Mouse (Mus musculus) lung, adult 18-20 months (tissue): Measurements from ENCODE around the gene Mex3a.
A peak's percentile ranks its signal among the peaks of the same experiment; 100 is the strongest.

Experiments used
- DNase-seq, 2 experiments: peaks; one replicate each; pipeline ENCODE4 v3.0.0; 2022; ENCODE audit warnings: mixed read lengths in 2 of 2

Gene Mex3a

DNA sequence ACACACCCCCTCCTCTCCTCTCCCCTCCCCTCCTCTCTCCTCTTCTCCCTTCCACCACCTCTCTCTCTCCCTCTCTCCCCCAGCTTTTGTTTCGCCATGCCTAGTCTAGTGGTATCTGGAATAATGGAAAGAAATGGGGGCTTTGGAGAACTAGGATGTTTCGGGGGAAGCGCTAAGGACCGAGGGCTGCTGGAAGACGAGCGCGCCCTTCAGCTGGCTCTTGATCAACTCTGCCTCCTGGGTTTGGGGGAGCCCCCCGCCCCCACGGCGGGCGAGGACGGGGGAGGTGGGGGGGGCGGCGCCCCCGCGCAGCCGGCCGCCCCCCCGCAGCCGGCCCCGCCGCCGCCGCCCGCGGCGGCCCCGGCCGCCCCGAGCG is at the start of gene Mex3a:
TSS of gene Mex3a (plus strand) at position 97 of the 376 bp plus-strand sequence.
- DNase-seq = no peak

DNA sequence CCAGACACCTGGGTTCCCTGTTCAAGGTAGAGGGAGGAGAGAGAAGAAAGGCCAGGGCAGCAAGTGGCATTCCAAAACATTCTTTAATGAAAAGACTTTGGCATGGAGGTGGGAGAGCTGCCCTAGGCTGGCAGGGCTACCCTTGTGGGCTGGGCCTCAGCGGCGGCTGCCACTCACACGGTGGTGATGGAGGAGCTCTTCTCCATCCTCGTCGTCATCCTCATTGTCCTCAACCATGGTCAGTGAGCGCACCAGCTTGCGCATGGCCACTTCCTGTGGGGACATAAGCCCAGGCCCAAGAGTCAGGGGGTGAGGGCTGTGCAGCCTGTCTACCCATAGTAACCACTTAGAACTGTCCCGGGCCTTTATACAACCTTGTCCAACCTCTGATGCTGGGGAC is 49.1 kb upstream of the Mex3a start:
- no peak for DNase-seq

DNA sequence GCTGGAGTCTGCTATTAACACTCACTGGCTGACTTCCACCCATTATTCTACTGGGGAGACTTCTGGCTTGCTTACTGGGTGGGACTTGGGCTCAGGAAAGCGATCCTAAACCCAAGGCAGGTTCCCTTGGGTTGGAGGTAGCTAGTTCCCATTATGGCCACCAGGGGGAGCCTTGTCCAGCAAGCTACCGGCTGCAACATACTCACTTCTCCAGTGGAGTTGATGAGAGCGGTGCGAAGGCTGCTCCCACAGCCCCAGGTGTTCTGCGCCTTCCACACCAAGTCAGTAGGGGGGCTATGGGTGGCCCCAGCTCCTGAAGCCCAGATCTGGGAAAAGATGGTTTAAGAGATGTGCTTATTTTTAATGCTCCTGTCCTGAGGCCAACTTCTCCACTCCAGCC is 48.6 kb upstream of the Mex3a start:
- peak; percentile 64 to 71 for DNase-seq

DNA sequence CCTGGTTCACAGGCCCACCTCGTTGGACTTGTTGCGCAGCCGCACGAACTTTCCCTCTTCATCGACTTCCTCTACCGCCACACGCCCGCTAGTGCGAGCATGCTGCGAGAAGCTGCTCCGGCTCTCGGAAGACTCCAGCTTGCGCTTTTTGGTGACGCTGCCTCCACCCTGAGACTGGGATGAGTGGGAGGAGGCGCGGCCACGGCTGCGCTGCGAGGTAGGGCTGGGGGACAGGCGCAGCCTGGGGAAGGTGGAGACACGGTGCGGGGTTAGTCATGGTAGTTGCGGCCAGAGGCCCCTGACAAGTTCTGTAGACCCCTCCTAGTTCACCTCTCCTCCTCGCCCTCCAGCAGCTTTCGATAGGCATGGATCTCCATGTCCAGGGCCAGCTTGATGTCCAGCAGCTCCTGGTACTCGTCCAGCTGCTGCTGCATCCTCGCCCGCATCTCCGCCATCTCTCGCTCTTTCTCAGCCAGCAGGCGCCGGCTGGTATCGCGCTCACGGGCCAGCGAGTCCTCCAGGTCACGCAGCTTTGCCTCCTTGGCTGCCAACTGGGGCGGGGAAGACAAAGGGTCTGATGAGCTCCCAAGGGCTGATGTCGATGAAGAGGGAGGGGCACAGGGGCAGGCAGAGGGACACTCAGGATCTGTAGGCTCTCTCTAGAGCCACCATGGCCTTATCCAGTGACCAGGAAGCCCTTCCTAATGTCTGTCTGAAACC is 47.4 kb upstream of the Mex3a start:
- no peak for DNase-seq

DNA sequence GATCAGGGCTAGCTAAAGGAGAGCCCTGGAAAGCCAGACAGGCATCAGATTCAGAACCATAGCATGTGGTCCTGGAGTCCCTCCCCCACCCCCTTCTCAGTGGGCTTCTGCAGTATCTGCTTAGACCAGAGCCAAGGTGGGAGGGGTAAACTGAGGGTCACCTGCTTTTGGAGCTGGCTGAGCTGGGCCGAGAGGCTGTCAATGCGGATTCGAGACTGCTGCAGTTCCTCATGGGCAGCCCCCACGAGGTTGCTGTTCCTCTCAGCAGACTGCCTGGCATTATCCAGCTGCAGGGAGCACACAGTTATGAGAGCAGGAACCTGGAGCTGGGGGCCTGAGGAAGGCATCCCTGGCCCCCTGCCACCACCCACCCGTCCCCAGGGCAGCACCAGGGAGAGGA is 46.2 kb upstream of the Mex3a start:
- DNase-seq = no peak

DNA sequence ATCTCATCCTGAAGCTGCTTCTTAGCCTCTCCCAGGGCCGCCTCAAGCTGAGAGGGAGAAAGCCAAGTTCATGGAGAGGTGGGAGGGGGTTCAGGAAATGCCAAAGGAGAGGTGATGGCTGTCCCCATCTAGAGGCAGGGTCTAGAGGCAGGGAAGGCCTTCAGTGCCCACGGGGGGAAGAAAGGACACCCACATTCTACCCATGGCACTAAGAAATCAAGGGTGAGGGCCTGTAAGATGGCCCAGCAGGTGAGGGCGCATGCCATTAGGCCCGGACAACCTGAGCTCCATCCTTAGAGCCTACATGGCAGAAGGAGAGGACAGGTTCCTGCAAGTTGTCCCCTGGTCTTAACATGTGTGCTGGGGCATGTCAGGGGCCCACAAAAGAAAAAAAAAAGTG is 45.3 kb upstream of the Mex3a start:
- no peak for DNase-seq

DNA sequence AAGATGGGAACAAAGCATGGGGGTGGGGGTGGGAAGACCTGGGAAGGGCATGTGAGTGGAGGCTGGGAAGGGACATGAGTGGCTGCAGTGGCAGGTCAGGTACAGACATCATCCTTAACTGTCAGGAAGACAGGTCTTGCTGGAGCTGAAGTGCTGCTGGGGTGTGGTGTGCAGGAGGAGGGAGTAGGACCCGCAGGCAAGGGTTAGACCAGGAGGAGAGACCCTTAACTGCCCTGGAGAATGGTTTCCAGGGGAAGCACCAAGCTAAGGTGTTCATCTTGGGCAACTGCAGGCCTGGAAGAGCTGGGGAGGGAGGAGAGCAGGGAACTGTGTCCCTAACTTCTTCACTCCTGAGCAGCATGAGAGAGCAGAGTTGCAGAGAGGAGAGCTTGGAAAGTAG is 44.8 kb upstream of the Mex3a start:
- DNase-seq = no peak

DNA sequence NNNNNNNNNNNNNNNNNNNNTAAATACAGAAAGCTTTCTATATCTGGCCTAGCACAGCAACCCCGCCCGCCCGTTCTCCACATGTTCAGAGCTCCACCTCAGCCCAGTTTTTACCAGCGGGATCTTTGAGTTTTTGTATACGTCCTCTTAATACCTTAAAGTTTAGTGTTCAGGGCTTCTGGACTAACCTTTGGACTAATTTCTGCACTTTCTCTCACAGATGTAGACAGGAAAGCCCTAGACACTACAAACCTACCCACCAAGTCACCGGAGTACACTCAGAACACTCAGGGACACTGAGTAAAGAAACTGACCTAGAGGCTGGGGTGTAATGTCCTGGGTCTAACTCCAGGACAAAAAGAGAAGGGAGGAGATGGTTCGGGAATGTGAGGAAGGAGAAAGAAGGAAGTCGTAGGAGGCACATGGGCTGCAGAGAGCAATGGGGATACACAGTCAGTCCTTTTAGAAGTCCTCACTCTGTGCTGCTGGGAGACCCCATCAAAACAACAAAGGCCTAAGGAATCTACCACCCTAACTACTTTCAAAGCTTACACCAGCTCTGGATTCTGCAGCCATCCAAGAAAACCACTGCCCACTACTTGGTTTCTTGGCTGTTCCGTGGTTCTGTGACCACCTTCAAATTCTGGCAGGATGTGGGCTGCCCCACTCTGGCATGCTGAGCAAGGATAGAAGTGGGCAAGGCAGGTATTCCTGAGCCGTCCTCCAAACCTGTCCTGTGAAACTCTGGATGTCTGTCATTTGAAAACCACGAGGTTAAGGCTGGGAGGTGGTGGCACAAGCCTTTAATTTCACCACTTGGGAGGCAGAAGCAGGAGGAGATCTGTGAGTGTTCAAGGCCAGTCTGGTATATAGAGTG is 38.3 kb upstream of the Mex3a start:
- no peak for DNase-seq

DNA sequence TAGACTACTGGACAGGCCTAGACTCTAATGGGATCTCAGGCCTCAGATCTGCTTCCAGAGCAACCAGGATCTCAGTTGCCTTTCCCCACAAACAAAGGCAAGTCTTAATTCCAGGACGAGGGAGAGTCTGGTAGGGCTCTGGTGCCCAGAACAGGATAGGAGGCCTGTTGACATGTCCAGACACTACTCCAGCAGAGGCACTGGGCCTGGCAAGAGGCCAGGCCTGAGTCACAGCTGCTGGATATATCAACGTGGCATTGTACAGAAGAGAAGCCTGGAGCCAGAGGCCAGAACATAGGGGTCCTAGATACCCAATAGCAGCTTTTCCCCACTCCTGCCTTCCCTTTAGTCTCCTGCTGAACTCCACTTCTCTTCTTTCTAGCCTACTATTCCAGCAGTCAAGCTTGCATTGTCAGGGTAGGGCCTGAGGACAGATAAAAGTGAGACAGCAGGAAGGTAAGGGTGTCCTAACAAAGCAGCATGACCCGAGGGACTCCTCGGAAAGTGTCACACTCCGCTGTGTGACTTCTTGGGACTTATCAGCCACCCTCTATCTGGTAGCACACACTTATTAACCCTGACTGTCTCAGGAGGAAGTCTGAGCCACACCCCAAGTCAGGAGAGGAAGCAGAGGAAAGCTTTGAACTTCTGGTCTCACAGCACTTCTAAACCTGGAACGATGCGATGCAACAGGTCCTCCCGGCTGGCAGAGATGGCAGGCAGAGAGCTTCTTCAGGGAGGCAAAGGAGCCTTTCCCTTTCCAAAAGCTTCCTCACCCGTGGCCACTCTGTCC is 37.2 kb upstream of the Mex3a start:
- peak; percentile 69 to 74 for DNase-seq

DNA sequence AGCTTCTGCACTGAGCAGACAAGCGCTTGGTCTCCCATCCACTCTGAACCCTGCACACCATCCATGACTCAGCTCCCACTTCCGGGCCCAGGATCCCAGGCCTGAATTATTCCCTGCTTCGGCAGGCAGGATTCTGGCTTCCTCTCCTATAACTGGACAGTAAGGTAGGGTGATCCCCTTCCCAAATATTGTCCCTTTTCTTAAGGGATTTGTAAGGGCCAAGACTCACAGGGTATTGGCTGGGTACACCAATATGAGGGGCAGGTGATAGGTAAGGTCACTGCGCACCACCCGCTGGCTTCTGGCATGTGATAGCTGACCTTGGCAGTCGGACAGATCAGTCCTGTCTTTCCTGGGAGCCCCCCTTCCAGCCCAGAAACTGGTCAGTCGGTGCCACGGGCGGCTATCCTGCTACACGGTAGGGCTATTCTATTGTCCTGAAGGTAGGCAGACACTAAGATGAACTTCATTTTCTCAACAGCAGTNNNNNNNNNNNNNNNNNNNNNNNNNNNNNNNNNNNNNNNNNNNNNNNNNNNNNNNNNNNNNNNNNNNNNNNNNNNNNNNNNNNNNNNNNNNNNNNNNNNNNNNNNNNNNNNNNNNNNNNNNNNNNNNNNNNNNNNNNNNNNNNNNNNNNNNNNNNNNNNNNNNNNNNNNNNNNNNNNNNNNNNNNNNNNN is 36.3 kb upstream of the Mex3a start:
- no peak for DNase-seq

DNA sequence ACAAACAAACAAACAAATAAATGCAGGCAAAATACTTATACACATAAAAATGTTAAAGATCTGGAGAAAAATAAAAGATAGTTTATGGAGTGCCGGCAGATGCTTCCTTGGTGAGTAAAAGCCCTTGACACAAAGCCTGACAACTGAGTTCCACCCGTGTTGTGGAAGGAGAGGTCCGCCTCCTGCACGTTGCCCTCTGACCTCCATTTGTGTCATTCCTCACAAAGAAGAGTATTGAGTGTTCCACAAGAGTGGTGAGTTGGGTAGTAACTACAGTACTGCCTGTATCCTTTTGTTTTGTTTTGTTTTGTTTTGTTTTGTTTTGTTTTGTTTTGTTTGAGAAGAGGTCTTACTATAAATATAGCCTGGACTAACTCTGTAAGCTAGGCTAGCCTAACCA is 32.6 kb upstream of the Mex3a start:
- no peak for DNase-seq

DNA sequence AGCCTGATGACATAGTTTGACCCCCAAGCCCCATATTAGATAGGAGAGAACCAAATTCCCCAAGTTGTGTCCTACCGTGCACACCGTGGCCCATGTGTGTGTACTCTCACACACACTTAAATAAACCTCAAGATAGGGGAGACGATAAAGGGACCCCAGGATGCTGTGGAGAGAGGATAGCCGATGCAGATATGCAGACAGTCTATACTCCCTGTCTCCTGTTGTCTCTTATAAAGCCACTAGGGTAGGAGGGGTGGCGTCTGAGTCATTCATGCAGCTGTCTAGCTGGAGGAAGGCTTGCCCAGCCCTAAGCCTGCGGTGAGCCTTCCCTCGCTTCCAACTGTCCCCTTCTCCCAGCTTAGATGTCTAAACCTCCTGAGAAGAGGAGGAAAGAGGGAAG is 32.1 kb upstream of the Mex3a start:
- DNase-seq = no peak

DNA sequence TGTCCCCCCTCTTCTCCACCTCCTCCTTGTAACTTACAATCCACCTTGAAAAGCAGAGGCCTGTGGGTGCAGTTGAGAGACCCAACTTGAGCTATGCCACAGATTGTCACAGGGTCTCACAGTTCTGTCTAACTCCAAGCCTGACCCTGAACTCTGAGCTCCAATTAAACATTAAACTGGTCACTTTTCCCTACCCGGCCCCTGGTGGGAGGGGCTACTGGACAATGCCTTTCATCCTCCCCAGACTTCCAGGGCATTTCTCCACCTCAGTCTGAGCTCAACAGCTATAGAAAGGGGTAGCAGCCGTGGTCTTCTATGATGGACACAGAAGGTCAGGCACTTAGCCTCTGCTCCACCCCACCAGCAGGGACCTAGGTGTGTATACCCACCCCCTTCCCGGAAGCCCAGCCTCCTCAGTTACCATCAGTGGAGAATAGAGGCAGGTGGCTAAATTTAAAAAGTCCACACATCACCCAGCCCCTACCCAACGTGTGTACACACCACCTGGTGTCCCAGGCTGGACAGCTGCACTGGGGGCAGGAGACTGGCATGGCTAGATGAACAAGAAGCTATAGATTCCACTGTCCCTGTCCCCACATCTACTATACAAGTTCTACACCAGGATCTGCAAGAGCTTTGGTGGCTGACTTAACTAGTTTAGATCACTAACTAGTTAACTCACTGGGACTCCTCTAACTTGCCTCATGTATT is 31.4 kb upstream of the Mex3a start:
- DNase-seq = no peak

DNA sequence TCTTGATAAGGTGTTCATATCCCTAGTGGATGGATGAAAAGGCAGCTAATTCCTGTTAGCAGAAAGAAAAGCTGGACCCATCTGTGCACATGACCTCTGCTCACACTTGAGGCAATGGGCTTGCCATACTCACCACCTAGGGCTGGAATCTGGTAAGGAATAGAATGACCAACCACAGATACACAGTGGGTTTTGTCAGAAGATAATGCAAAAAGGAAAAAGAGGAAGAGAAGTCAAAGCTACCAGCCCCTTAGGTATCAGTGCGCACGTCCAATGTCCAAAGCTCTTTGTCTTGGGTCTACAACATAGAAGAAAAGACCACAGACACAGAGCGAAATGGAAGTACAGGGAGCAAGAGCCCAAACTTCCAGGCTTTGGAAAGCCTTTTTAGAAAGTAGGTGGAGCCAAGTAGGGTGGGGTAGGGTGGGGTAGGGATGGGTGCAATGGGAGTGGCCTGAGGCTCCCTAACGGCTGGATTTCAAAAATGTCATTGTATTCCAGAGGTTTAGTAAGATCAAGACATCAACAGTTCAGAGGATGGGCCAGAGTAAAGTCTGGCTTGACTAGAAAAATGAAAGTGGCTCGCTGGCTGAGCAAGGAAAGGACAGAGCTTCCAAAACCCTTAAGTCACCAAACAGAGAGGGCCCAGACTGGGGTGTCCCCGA is 30.7 kb upstream of the Mex3a start:
- no peak for DNase-seq

DNA sequence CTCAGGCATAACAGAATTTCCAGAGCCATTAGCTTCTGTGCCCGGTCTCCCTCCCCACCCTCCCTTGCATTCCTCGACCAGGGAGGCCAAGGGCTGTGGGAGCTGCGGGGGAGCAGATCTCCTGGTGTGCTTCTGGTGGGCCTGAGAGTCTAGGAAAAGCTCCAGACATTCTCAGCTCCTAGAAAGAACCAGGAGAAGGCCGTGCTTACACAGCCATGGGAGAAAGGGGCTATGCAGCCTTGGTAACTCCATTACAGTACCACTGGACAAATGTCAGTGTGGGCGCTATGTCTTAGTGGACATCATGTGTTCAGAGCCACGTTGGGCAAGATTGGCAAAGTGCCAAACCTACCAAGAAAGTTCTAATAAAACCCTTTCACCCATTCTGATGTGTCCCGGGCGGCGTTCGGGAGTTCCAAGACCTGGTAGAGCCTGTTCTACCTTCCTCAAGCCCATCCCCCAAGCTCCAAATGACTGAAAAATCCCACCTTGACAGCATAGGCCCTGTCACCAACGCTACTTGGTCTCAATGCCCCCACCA is 30.1 kb upstream of the Mex3a start:
- peak in 1 of 2 experiments; percentile 60 for DNase-seq

DNA sequence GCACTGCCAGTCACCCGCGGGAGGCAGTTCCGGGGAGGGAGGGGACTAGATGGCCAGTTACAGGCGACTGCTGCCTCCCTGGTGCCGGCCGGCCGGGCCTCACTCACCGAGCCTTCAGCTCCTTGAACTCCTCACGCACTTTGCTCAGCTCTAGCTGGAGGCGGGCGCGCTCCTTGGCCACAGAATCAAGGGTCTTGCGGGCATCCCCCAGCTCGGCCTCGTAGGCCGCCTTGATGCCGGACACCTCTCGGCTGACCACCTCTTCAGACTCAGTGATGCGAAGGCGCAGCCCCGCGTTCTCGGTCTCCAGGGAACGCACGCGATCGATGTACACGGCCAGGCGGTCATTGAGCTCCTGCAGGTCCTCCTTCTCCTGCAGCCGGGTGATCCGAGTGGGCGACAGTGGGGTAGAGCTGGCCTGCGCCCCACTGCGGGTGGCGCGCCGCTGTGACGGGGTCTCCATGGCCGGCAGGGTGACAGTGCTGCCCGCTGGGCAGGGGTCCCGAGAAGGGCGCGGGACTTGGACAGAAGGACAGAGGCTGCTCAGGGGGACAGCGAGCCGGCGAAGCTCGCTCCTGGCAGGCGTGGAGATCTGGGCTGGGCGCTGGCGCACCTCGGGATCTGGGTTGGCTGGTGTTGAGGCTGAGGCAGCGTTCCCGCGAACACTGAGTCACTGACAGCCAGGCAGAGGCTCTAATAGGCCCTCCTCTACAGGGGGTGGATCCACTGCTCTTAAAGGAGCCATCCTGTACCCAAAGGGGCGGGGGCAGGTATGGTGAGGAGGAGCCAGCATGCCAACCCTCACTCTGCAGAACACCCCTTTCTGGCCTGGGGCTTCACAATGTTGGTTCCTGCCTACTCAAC is 29.3 kb upstream of the Mex3a start:
- peak; percentile 93 to 95 for DNase-seq

DNA sequence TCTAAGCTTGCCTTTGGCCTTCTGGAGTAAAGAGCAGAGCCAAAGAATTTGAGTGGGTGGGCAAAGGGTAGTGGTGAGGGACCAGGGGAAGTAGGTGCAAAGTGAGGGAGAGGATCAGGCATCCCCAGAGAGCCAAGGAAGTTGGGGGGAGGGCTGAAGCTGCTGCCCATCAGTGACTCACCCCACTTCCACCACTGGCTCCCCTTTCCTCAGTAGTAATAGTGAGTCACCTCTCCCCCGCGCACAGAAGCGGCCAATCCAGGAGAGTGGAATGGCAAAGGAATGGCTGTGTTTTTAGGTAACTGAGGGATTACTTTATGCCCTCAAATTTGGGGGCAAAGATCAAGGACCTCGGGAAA is 28.7 kb upstream of the Mex3a start:
- peak; percentile 70 for DNase-seq

DNA sequence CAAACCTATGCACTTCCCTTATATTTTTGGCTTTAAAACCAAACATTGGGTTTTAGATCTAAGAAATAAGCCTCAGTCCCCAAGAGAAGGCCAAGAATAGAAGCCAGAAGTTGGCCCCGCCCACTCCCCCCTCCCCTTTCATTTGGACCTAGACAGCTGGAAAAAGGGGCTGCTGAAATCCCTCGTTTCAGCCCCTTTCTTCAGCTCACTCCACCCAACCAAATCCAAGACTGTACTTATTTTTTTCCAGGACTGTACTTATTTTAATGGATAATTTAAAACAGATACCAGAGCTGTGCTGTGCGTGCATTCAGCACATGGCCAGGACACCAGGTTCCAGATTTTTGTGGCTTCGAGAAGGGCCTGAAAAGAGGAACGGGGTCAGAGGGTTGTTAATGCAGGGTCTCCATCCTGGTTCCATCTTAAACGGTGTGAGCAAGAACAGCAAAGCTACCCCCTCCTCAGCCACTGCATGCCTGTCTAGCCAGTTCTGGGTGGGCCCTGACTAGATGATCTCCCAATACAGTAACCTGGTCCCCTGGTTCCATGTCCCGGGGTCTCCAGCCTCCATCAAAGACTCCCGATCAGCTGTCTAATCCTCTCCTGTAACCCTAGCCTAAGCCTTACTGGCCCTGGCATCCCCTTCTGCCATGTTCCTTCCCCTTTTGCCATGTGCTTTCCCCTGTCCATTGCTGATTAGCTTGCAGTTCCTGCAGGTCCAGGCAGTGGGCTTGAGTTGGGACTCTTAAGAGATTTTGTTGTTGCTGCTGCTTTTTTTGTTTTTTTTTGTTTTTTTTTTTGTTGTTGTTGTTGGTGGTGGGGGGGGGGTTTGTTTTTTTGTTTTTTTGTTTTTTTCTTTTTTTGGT is 28.1 kb upstream of the Mex3a start:
- no peak for DNase-seq

DNA sequence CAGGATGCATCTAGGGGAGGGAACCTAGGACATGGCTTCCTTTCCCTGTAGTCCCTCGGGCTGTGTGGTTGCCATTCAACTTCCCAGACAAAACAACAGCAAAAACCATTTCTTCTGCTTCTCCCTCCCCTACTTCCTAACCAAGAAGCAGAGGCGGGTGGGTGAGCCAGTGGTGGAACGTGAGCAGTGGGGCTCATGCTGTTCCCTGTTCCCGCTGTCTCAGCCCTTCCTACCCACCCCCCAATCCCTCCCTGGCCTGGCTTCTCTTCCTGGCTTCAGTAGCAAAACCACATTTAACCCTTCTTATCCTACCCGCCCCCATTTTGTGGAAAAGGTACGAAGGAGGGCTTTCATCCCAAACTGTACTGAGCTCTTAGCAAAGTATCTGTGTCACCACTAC is 27.1 kb upstream of the Mex3a start:
- DNase-seq = no peak
